In genomic region chr6:135011734-135012116, GRCm38 (mm10) we compare ENCODE assay signal across 8 mouse cellular contexts. TPM values are rescaled to one million over a fixed set of nuclear protein-coding genes. Genes with fewer than 3 reads are reported as not detected.
DNase-seq lines count a peak whose midpoint lies in the region; ATAC-seq and TF ChIP-seq lines count a peak whose summit lies in the region.

No protein-coding gene starts in this region.

- H3K9ac ChIP-seq in lung, embryonic 14.5 days, result peak overlapping the region; percentile 83
- H3K9ac ChIP-seq in limb, embryonic 11.5 days (ENCODE audit: low read length), result peak overlapping the region; percentile 65
- peak overlapping the region; percentile 78 for H3K9ac ChIP-seq in neural tube, embryonic 14.5 days (replicated peaks; ENCODE audit: low read depth, low read length)

- WGBS in lung, embryonic 14.5 days, result under 1% methylated on average over 14 of the region's 14 CpGs
- 1% methylated on average over 14 of the region's 14 CpGs for WGBS in limb, embryonic 11.5 days
- WGBS in neural tube, embryonic 14.5 days, result 1% methylated on average over 14 of the region's 14 CpGs

- no peaks in the 10 kb centered on the region for H3K27me3 ChIP-seq in lung, embryonic 14.5 days (ENCODE audit: insufficient read depth, low read length)
- no peaks in the 10 kb centered on the region for H3K27me3 ChIP-seq in limb, embryonic 11.5 days (ENCODE audit: control insufficient read depth, insufficient read depth, low read length)
- no peaks in the 10 kb centered on the region for H3K27me3 ChIP-seq in neural tube, embryonic 14.5 days (ENCODE audit: control insufficient read depth, insufficient read depth, low read length)

- DNase-seq in lung, embryonic 14.5 days, result no peak
- no peak for DNase-seq in lung, postnatal 10 days
- DNase-seq in limb, embryonic 11.5 days (ENCODE audit: low spot score), result no peak
- DNase-seq in cerebellum, adult 18-20 months, result no peak
- no peak for DNase-seq in cerebellum, adult 11-12 months
- DNase-seq in cerebellum, adult 11 months, result no peak

- no peaks in the 10 kb centered on the region for H3K9me3 ChIP-seq in lung, embryonic 14.5 days (ENCODE audit: low read depth, low read length)
- no peaks in the 10 kb centered on the region for H3K9me3 ChIP-seq in limb, embryonic 11.5 days (ENCODE audit: control insufficient read depth, low read length)
- H3K9me3 ChIP-seq in neural tube, embryonic 14.5 days (ENCODE audit: control insufficient read depth, low read length), result no peaks in the 10 kb centered on the region

- TF ChIP-seq CTCF in lung, embryonic 14.5 days (IDR thresholded peaks at IDR 0.05; ENCODE audit: low read depth), result no peak
- TF ChIP-seq CTCF in embryonic fibroblast, embryonic 13.5 days (IDR thresholded peaks at IDR 0.05; ENCODE audit: borderline replicate concordance, insufficient read depth, low read length), result no peak

- peak overlapping the region; percentile 81 for H3K4me2 ChIP-seq in lung, embryonic 14.5 days
- H3K4me2 ChIP-seq in limb, embryonic 11.5 days (ENCODE audit: low read depth, severe bottlenecking), result peak overlapping the region; percentile 80
- H3K4me2 ChIP-seq in neural tube, embryonic 14.5 days (ENCODE audit: low read depth, low read length), result peak overlapping the region; percentile 89

- ATAC-seq in lung, embryonic 14.5 days (ENCODE audit: insufficient read depth), result peak; percentile 43; the same call in 1 of the 2 replicates
- ATAC-seq in limb, embryonic 11.5 days (ENCODE audit: insufficient number of reproducible peaks, low FRiP score, low TSS enrichment, low read depth), result peak; percentile 42; the same call in 1 of the 2 replicates
- ATAC-seq in neural tube, embryonic 14.5 days (ENCODE audit: low read depth), result peak; percentile 73

- peaks cover 34% of the 10 kb centered on the region for H3K36me3 ChIP-seq in lung, embryonic 14.5 days (ENCODE audit: insufficient read depth)
- H3K36me3 ChIP-seq in limb, embryonic 11.5 days (ENCODE audit: control insufficient read depth, insufficient read depth, low read length), result peaks cover 17% of the 10 kb centered on the region
- peaks cover 20% of the 10 kb centered on the region for H3K36me3 ChIP-seq in neural tube, embryonic 14.5 days (ENCODE audit: control insufficient read depth, insufficient read depth, low read length)

- TF ChIP-seq POLR2A in embryonic fibroblast, embryonic 13.5 days (IDR thresholded peaks at IDR 0.05; ENCODE audit: low read depth, low read length), result no peak

- H3K4me3 ChIP-seq in lung, embryonic 14.5 days (ENCODE audit: low read depth, low read length), result peak overlapping the region; percentile 72
- H3K4me3 ChIP-seq in embryonic fibroblast, embryonic 13.5 days (ENCODE audit: insufficient read depth, low read length), result peak overlapping the region; percentile 94
- peak overlapping the region; percentile 74 for H3K4me3 ChIP-seq in limb, embryonic 11.5 days (ENCODE audit: low read depth, low read length)
- H3K4me3 ChIP-seq in neural tube, embryonic 14.5 days (ENCODE audit: low read depth, low read length), result peak overlapping the region; percentile 76

- no peak overlapping the region for H3K27ac ChIP-seq in lung, embryonic 14.5 days (ENCODE audit: low read depth)
- H3K27ac ChIP-seq in embryonic fibroblast, embryonic 13.5 days (ENCODE audit: insufficient read depth, low read length), result no peak overlapping the region
- H3K27ac ChIP-seq in limb, embryonic 11.5 days (replicated peaks; ENCODE audit: low read depth, low read length), result no peak overlapping the region
- no peak overlapping the region for H3K27ac ChIP-seq in neural tube, embryonic 14.5 days (ENCODE audit: low read depth, low read length)

- no peaks in the 10 kb centered on the region for H3K4me1 ChIP-seq in lung, embryonic 14.5 days (ENCODE audit: insufficient read depth)
- H3K4me1 ChIP-seq in embryonic fibroblast, embryonic 13.5 days (ENCODE audit: control insufficient read depth, insufficient read depth, low read length), result peaks cover 2% of the 10 kb centered on the region; the same call in 1 of the 2 replicates
- H3K4me1 ChIP-seq in limb, embryonic 11.5 days (ENCODE audit: control insufficient read depth, insufficient read depth, low read length), result peaks cover 4% of the 10 kb centered on the region; the same call in 1 of the 2 replicates
- H3K4me1 ChIP-seq in neural tube, embryonic 14.5 days (ENCODE audit: control insufficient read depth, insufficient read depth, low read length), result peaks cover 6% of the 10 kb centered on the region; the same call in 1 of the 2 replicates

RNA-seq across cellular contexts. Expression of gene Ddx47, which starts 0.3 kb away (rescaled TPM):
- 119 and 120 TPM in 2 replicates for polyA plus RNA-seq in lung, embryonic 14.5 days (2014; fragmentation: Nextera tagmentation; extraction: Ambion mirVana)
- polyA plus RNA-seq in embryonic fibroblast, embryonic 13.5 days (2011; ENCODE audit: insufficient read length, low read depth, missing spikeins), result 101 and 121 TPM in 2 replicates
- 130 and 140 TPM in 2 replicates for polyA plus RNA-seq in limb, embryonic 11.5 days (2014; fragmentation: Nextera tagmentation; extraction: Ambion mirVana)
- polyA plus RNA-seq in neural tube, embryonic 14.5 days (2014; fragmentation: Nextera tagmentation; extraction: Ambion mirVana), result 70.3 and 76.7 TPM in 2 replicates

RNA-seq across cellular contexts. Expression of gene Apold1, which starts 30.2 kb away (rescaled TPM):
- 0.43 and 0.83 TPM in 2 replicates for polyA plus RNA-seq in lung, embryonic 14.5 days (2014; fragmentation: Nextera tagmentation; extraction: Ambion mirVana)
- 0.32 and 0.47 TPM in 2 replicates for polyA plus RNA-seq in embryonic fibroblast, embryonic 13.5 days (2011; ENCODE audit: insufficient read length, low read depth, missing spikeins)
- polyA plus RNA-seq in limb, embryonic 11.5 days (2014; fragmentation: Nextera tagmentation; extraction: Ambion mirVana), result 3.0 and 3.4 TPM in 2 replicates
- polyA plus RNA-seq in neural tube, embryonic 14.5 days (2014; fragmentation: Nextera tagmentation; extraction: Ambion mirVana), result 3.8 TPM in 2 replicates

RNA-seq across cellular contexts. Expression of gene Gprc5a, which starts 53.7 kb away (rescaled TPM):
- polyA plus RNA-seq in lung, embryonic 14.5 days (2014; fragmentation: Nextera tagmentation; extraction: Ambion mirVana), result 42.5 and 48.7 TPM in 2 replicates
- 21.8 and 33.3 TPM in 2 replicates for polyA plus RNA-seq in embryonic fibroblast, embryonic 13.5 days (2011; ENCODE audit: insufficient read length, low read depth, missing spikeins)
- 0.95 and 1.6 TPM in 2 replicates for polyA plus RNA-seq in limb, embryonic 11.5 days (2014; fragmentation: Nextera tagmentation; extraction: Ambion mirVana)
- polyA plus RNA-seq in neural tube, embryonic 14.5 days (2014; fragmentation: Nextera tagmentation; extraction: Ambion mirVana), result 0.12 and 0.86 TPM in 2 replicates
